Mouse (Mus musculus) adrenal gland, postnatal 10 days (tissue): Measurements from ENCODE around the gene Rtn4ip1. TPM values are rescaled to one million over a fixed set of nuclear protein-coding genes. Genes with fewer than 3 reads are reported as not detected.
A peak's percentile ranks its signal among the peaks of the same experiment; 100 is the strongest.
"Not testable (repeated sequence)": the region's sequence is repeated elsewhere in the genome, so short reads cannot be mapped to it uniquely, and the experiment has no call there.

ENCODE experiments used
- DNase-seq: peaks from one replicate; pipeline ENCODE4 v3.0.0; 2021; ENCODE audit warnings: mixed read lengths
- long read RNA-seq, 2 experiments: library from polyadenylated mRNA; stranded (forward); transcript quantifications; one replicate each; pipeline ENCODE4 v2.0.0; 2021
- total RNA-seq, 2 experiments: library from RNA; stranded (reverse); gene quantifications; 2 replicates each; pipeline ENCODE4 v1.2.3; 2021

Gene Rtn4ip1
- total RNA-seq, result 10 to 100 TPM; 24.2 to 33.2 TPM
- long read RNA-seq, experiment 1, transcript Rtn4ip1-201 (9 exons, 2,981 nt), result major isoform, 20 of 33 reads
- long read RNA-seq, experiment 1, partial matches to known transcripts, result 9 of 33 reads
- long read RNA-seq, experiment 1, other reads (novel, unspliced or antisense), result 4 of 33 reads
- long read RNA-seq, experiment 2, transcript Rtn4ip1-201 (9 exons, 2,981 nt), result major isoform, 40 of 47 reads
- long read RNA-seq, experiment 2, partial matches to known transcripts, result 0 of 47 reads
- long read RNA-seq, experiment 2, other reads (novel, unspliced or antisense), result 7 of 47 reads

DNA sequence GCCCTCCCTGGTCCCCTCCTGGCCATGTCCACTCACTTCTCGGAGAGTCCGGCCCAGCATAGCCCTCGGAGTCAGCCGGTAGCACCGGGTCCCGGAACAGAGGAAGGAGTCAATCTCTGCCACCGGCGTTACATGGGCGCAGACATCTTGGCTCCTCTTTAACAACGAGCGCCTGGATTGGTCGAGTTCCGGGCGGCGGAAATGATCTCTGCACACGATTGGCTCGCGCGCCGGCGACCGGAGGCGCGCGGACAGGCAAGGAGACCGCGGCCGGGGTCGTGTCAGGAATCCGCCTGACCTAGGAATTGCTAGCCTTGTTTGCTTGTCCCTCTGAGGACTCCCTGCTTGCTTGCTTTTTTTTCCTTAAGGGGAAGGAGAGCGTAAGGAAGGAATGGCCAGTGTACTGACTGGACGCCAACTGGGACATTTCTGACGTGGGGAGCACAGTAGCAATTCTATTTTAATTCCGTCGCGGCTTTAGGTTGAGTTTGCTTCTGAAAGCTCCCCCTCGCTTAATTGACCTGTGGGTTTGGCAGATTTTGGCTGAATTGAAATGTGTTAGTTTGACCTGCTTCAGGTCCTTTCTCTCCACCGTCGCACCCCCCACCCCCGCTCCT is at the start of gene Rtn4ip1, which contains the start of gene Qrsl1:
Gene Rtn4ip1, plus strand, starts transcription at position 230 of the 617 bp plus-strand sequence.
Gene Qrsl1, minus strand, starts transcription at position 168 of the 617 bp plus-strand sequence.
- peak; percentile 96 for DNase-seq

DNA sequence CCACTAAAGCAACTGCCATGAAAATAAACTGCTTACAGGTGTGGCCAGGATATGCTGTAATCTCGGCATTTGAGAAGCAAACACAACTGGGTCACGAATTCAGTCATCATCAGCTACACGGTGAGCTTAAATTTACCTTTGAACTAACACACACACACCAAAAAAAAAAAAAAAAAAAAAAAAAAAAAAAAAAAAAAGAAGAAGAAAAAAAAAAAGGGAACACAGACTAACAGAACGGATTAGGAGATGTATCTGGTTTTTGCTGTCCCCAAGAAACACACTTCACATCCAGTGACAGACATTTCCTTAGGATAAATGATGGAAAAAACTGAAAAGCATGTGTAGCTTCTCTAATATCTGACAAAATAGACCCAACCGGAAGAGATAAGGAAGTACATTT is 49.7 kb upstream of the Rtn4ip1 start:
- no peak for DNase-seq

DNA sequence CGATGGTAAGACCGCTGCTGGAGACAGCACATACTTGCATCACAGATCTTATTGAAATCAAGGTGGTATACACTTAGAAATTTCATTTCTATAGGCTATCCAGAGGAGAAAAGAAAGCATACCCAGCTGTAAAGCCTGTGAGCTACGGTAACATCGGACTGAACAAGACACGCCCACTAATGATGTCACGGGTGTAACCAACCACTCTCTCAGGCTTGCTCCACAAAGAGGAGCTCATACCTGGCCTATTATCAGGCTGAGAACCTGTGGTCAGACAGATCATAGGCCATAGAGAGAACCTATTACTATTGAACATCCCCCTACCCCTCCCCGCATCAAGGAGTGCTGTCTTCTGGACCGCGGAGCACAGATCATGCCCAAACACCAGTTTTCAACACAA is 45.7 kb upstream of the Rtn4ip1 start:
- DNase-seq, result no peak

DNA sequence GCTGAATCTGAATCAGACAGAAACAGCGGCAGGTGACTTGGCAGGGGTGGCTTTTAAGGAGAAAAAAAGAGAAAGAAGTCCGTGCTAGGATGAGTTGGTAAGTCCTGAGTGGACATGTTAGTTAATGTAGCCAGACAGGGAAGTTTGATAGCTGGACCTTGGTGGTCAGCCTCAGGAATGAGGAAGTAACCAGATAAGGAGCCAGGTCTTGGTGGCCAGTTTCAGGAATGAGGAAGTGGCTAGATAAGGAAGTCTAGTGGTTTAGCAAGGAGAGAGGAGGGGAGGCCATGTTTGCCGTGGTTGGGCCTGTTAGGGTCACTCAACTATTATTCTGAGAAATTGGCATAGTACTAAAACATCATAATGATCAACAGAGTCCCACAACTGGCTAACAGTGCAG is 45.3 kb upstream of the Rtn4ip1 start:
- DNase-seq, result no peak

DNA sequence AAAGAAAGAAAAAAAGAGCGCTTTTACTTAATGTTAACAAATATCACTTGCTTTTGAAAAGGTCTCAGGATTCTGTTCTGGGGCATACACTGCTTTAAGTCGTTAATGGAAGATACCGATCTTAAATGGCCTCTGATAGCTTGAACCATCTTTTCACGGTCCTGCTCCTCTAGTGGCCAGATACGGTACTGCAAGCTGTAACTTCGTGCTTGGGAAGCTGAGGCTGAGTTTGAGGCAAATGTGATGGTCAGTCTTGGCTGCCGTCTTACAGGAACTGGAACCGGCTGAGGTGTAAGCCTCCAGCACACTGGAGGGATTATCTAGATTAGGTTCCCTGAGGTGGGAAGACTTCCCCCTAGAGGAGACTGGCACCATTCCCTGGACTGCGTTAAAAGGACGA is 30.9 kb upstream of the Rtn4ip1 start:
- DNase-seq, result peak; percentile 37

DNA sequence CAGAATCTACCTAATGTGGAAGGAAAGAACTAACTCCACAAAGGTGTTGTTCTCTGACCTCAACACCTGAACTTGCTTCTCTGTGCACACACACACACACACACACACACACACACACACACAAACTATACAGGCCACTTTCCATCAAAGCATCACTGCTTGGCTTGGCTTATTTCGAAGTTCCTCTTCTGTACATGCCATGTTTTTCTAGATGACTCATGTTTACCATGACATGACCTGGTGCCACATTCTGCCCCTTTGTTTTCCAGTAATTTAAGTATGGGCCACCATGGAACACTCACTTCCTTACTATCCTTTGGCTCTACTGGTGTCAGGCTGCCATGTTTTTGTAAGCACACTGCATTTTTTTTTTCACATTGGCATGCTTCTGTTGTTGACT is 30.1 kb upstream of the Rtn4ip1 start:
- DNase-seq, result no peak

DNA sequence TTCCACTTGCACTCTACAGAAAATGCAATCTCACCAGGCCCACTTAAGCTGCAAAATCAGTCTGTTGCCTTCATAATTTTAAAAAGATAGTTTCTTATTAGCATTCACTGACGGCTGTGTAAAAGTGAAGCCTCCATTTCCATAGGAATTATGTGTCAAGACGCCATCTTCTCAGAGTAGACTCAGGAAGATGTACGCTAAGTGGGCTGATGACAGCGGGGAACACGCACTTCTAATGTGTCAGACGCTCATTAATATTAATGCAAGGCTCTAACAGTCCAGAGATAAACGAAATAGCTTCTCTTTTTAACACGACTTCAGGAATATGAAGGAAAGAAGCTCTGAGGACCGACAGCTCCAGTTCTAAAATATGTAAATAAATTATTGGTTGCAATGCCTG is 13.9 kb upstream of the Rtn4ip1 start:
- no peak for DNase-seq

DNA sequence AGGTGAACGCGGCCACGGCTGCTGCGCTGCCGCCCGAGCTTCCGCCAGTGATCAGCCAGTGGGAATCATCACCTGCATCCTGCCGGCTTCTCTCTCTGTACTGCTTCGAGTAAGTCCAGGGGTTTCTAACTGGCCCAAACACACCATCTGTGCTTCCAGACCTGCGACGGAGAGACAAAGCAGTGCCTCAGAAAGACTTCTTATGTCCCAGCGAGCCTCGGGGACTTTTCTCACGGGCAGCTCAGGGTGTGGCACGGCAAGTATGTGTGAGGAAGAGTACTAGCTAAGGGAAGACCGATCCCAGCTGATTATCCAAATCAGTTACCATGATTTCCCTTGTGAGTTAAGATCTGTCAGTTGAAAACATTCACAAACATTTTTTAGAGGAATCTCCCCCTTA is 12.6 kb upstream of the Rtn4ip1 start:
- no peak for DNase-seq

DNA sequence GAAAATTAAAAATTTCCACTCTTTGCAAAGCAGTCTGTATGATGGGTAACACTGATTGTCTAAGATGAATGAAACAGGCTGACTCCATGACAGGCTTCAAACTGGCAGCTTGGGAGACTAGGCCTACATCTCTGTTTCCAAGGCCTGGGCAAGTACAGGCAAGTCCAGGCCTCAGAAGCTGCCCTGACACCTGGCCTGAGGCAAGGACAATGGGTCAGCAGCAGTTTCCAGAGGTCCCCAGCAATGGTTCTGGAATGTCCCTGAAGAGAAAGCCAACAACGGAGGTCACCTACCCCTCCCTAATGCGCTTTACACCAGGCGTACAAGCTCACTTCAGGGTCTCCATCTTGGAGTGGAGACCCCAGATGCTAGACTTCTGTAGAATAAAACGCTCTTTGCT is 8.6 kb upstream of the Rtn4ip1 start:
- DNase-seq, result no peak

DNA sequence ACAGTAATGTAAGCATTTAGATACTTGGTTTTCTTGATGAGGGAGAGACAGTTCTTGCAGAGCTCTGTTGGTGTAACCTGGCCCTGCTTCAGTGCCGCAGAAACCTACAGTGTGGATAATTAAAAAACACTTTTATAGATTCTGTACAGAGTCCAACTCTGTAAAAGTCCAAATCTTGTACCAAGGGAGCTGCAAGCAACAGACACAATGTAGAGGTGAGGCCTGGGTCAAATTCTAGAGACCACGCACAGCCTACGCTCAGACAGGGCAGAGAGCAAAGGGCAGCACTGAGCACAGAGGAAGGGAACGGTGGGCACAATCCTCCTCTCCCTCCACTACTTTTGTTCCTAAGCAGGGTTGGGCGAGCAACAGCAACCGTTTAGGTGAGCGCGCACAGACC is 5.5 kb upstream of the Rtn4ip1 start:
- no peak for DNase-seq

DNA sequence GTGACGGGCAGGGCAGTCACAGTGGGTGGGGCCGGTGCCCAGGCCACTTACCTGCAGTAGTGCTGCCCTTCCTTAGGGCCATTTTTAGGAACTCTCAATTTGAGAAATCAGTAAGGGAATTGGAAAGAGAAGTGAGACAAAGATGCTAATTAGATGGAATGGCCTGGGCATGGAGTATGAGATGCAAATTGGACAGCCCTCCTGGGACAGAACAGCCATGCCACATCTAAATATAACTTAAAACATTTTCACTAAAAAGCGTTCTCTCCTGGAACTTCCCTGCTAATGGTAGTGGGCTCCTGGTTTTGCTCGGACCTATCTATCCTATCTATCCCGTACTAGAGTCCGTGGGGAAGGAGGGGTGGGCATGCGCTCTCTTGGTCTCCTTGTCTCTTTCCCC is 3.3 kb upstream of the Rtn4ip1 start:
- DNase-seq, result no peak

DNA sequence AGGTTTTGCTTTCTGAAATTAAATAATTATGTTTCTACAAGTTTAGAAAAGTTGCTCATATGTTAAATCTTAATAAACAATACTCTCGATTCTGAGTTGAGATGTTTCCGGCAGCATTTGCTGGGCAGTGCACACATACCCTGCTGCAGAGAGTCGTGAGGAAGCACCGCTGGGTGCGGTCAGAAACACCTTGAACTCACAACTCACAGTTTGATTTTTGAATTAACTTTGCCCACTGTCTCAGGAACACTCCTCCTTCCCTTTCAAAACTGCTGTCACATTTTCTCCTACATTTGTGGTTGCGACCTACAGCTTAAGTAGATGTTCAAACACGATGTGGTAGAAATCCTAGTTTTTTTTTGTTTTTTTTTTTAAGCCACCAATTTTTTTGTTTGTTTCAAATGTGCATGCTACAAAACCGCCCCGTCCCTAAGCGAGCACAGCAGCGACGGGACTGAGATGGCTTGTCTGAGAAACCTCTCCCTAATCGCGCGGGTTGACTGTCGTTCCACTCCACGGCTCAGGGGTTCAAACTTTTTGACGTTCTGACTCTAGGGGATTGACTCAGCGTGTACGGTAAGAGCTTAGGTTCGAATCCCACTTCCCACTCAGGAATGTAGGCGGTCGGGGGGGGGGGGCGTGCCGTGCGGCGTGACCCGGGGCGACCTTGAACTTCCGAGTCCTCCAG is 580 bp upstream of the Rtn4ip1 start:
- no peak for DNase-seq

DNA sequence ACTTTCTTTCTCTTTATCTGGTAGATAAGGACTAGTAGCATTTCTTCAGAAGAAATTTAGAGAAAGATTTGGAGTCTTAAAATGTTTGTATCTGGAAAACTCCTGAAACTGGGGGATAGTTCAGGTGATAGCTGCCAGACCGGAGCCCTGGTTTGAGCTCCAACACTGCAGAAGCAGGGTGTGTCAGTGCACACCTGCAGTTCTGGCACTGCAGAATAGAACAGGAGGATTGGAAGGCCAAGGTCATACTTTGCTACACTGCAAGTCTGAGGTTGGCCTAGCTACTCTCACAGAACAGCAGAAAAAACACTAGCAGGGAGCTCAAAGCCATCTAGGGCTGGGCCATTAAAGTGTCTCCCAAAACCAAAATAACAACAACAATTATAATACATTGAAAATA is 3.0 kb downstream of the Rtn4ip1 start:
- no peak for DNase-seq

DNA sequence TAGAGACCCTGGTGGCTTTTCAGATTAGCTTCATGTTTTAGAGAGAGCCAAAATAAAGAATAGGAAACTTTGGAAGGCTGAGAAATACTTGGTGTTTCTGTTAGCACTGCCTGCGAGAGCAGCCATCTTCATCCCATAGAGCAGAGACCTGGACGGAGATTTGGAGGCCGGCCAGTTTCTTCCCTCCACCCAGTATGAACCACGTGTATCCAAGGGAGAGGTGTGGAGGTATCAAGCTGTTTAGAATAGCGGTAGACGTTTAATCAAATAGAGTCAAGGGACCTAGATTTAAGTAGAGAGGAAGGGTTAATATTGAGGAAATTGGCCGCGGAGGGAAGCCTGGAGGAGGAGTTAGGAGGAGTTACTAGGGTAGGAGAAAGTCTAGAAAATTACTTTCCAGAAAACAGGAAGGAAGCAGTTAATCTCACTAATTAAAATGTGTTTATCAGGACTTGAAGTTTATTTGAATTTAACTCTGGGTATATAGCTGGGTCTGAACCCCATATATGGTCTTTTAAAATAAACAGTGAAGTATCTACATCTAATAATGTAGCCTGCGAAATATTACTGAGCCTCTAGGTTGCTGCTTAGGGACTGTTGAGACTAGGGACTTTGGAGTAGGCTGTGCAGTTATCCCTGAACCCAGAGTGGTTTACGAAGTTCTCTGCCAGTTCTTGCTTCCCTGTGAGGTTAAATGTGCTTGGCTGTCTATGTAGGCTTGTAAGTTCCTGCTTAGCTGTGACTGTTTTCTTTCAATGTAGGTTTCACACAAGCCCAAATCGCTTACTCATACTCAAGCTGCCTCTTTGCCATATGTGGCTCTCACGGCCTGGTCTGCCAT is 8.6 kb downstream of the Rtn4ip1 start:
- no peak for DNase-seq

DNA sequence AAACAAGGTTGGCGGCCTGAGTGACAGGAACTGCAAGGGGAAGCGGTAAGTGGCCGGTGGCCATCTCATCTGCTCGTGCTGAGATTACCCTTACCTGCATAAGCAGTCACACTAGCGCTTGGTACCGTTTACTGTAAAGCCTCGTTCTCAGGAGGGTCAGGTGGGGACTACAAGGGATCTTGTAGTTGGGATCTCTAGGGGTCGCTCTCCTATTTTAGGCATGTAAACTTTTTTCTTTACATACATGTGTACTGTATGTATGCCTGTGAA is 9.2 kb downstream of the Rtn4ip1 start:
- DNase-seq, result no peak

DNA sequence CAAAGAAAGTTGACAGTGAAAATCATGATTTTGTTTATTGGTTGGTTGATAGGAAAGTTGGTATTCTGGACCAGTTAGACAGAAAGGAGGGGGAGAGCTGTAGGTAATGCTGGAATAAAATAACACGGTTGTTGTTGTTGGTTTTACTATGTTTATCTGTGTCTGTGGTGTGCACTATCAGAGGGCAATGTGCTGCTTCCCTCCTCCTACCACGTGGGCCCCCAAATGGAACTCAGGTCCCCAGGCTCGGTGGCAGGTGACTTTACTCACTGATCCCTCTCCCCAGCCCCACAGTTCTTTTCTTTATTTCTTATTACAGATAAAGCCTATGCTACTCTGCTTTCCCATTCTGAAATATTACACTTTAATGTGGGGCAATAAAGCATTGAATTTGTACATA is 10.6 kb downstream of the Rtn4ip1 start:
- no peak for DNase-seq

DNA sequence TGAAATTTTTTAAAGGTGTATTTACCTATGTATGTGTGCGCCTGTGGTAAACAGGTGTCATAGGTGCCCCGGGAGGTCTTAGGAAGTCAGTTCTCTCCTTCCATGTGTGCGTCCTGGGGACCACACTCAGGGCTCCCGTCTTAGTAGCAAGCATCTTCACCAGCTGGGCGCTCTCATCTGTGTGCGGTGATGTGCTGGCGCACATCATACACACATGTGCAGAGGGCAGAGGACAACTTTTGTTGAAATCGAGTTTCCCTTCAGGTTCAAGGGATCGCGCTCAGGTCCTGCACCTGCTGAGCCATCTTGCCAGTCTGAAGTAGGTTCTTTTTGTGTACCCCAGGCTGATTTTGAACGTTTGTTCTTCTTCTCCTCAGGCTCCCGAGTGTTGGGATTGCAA is 14.6 kb downstream of the Rtn4ip1 start:
- no peak for DNase-seq

DNA sequence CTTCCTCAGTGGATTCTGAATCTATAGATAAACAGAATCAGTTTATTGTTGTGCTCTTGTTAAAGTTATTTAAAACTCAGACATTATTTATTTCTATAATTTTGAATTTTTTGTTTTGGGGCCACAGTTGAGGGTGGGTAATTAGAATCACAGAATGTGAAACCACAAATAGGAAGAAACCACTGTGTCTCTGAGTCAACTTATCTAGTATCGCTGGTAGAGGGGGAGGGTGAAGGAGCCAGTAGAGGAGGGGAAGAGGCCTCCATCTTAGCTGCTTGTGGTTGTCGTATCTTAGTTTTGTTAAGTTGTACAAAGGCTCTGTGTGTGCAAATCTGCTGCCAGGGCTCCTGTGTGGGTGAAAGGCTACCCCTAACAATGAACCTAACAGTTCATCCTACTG is 15.1 kb downstream of the Rtn4ip1 start:
- DNase-seq, result no peak

DNA sequence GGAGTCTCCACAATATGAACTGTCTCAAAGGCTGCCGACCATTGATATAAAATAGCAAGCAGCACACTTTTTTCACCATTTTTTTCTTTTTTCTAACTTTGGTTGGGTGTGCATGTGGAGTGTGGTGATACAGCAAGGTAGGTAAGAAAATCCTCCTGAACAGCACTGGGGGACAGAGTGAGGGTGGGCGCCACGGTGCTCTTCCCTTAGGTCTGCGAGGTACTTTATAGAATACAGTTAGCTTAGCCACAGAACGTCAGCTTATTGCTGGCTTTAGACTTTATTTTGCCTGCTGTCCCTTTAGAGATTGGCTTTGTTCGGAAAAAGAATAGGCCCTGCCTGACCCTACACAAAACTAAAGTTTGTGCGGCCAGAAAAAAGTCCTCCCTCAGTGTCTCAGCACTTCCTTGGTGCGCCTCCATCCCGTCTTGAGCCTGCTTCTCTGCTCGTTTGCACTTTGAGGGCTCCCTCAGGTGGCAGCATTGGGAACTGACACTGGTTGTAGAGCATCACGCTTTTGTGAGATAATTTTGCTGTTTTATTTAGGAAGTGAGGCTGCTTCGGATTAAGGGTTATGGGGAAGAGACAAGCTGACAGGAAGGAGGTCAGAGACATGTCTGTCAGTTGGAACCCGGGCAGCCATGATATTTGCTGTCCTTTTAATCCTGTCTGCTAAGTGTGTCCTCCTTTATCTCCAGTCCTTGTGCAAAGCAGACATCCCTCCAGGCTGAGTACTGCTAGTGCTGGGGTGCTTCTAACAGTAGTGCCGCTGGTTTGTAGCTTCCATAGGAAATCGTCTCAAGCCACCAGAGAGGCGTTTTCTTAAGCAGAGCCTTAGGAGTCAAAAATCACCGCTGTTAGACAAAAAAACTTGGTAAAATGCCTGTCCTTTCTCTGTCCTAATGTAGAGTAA is 17.3 kb downstream of the Rtn4ip1 start:
- DNase-seq, result peak; percentile 89

DNA sequence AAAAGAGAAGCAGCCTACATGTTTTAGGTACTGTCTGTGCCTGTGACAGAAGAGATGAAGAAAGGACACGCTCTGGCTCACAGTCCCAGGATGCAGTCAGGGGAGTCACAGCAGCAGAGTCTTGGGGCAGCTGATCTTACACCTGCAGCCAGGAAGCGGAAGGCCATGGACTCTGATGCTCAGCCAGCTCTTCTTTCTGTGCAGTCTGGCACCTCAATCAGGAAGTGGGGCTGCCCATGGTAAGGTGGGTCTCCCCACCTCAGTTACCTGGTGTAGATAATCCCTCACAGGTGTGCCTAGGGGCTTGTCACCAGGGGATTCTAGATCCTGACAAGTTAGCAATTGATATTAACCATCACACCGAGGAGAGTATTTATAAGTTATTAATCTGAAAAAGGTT is 21.5 kb downstream of the Rtn4ip1 start:
- no peak for DNase-seq

DNA sequence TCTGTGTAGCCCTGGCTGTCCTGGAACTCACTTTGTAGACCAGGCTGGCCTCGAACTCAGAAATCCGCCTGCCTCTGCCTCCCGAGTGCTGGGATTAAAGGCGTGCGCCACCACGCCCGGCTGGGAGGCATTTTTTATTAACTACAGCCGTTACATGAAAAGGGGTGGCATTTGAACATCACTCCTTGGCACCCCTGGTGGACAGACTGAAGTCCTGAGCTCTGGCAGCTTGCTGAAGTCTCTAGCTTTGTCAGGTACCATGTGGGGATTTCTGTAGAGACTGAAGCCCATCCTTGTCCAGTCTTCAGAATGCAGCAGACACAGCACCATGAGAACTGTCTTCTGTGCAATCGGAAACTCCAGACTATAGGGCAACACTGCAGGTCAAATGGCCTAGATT is 24.2 kb downstream of the Rtn4ip1 start:
- DNase-seq, result not testable (repeated sequence)

DNA sequence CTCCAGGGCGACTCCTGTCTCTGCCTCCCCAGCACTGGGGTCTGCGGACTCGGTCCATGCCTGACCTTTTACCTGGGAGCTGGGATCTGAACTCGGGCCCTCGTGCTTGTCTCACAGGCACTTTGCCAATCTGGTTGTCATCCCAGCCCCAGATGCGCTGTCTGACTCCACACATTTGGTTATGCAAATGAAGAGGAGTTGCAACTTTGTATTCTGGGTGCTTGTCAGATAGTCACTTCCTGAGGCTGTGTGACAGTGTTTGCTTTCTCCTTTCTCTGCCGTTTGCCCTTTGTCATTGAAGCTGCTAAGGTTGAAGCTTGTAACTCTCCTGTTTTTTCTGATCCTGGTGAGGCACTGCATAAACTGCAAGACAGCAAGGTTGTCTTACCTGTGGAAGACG is 26.1 kb downstream of the Rtn4ip1 start:
- no peak for DNase-seq
